Mouse (Mus musculus): ENCODE results near the gene Rcbtb2.

DNA sequence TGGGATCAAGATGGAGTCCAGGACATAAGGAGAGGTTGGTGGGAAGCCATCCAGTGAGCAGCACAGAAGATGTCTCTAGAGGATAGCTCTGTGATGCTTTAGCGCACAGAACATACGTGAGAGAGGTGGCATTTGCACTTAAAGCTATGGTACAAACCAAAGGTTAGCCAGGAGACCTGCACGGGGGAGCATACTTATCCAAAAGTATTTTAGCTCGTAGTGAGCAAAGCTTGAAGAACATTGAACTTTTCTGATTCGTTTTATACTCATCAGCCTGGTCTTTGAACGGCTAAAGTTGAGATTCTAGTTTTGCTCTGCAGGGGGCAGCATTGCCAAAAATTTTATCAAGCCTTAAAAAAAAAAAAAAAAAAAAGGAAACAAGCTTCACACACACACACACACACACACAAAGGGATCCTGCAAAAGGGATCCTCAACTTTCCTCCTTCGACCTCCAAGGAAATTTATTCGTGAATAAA lies 16.6 kb upstream of the Rcbtb2 start:
- no peak for TF ChIP-seq CTCF (IDR thresholded peaks at IDR 0.05; ENCODE audit: borderline replicate concordance, insufficient read depth, low read length)
- no peak for TF ChIP-seq POLR2A (IDR thresholded peaks at IDR 0.05; ENCODE audit: low read depth, low read length)

Data from embryonic fibroblast, embryonic 13.5 days (primary cell).